Mouse (Mus musculus): ENCODE data around the gene Notch1. TPM values are rescaled to one million over a fixed set of nuclear protein-coding genes. Genes with fewer than 3 reads are reported as not detected.

The Notch1 gene
- 40.8 and 47.5 TPM in 2 replicates for polyA plus RNA-seq (2014; fragmentation: Nextera tagmentation; extraction: Ambion mirVana)

- H3K9ac ChIP-seq (ENCODE audit: low read length) = no peak within 1 kb of the TSS
- no peak within 1 kb of the TSS for H3K4me3 ChIP-seq (ENCODE audit: low read depth, low read length)
- H3K4me2 ChIP-seq = no peak within 1 kb of the TSS
- DNase-seq (ENCODE audit: low spot score, missing footprints) = no peak
- no peaks in the 10 kb centered on the region for H3K27me3 ChIP-seq (ENCODE audit: control insufficient read depth, insufficient read depth, low read length)
- no peak for ATAC-seq (ENCODE audit: low FRiP score)
- H3K4me1 ChIP-seq (ENCODE audit: control insufficient read depth, insufficient read depth, low read length) = peaks cover 6% of the 10 kb centered on the region
- H3K9me3 ChIP-seq (ENCODE audit: control insufficient read depth, low read length) = no peaks in the 10 kb centered on the region
- H3K36me3 ChIP-seq (ENCODE audit: control insufficient read depth, insufficient read depth, low read length) = no peaks in the 10 kb centered on the region
- WGBS = 70% methylated on average over 12 of the region's 12 CpGs
- H3K27ac ChIP-seq (ENCODE audit: low read depth, low read length) = no peak within 1 kb of the TSS
These were observed at the start of gene Notch1 for GRCm38 (mm10) chr2:26516275-26516674. Gene Notch1, minus strand, starts transcription at chr2:26516663.

GRCm38 (mm10) chr2:26566221-26566620, 49.8 kb upstream of the Notch1 start:
- Histone ChIP-seq H3K9me3 (ENCODE audit: control insufficient read depth, low read length) (no peaks in the 10 kb centered on the region), H3K36me3 (ENCODE audit: control insufficient read depth, insufficient read depth, low read length) (no peaks in the 10 kb centered on the region), H3K4me1 (ENCODE audit: control insufficient read depth, insufficient read depth, low read length) (peaks cover 3% of the 10 kb centered on the region), H3K4me2 (no peak overlapping the region), H3K27ac (ENCODE audit: low read depth, low read length) (no peak overlapping the region), H3K27me3 (ENCODE audit: control insufficient read depth, insufficient read depth, low read length) (no peaks in the 10 kb centered on the region), H3K4me3 (ENCODE audit: low read depth, low read length) (no peak overlapping the region), H3K9ac (ENCODE audit: low read length) (no peak overlapping the region)
- 18% methylated on average over 4 of the region's 4 CpGs for WGBS
- peak; percentile 62 for ATAC-seq (ENCODE audit: low FRiP score)
- DNase-seq (ENCODE audit: low spot score, missing footprints) = peak; percentile 89

DNA sequence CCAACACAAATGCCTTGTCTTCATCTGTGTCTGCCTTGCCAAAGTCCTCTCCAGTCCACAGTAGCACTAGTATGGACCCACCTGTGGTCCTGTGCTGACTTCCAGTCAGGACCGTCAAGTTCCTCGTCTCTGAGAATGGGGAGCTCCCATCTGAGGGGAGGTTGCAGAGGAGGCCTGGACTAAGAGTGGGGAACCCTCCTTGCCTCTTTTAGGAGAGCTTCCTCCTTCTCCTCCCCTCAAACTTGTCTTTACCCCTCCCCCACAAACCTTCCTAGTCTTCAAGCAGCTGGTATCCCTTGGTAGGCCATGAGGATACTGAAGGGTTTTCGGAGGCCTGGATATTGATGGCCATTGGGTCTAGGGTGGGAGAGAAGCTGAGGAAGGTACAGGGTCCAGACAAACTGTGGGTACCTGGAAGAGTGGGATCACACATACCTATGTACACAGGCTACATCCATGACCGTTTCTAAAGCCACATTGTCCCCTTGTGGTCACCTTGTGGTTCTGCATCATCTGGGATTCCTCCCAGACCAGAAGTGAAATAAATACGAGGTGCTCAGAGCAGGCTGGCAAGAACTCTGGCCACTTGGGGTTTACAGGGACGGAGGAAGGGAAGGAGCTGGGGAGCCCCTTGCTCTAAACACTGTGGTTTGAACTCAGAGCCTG, 45.0 kb upstream of the Notch1 start:
- DNase-seq (ENCODE audit: low spot score, missing footprints) (peak; percentile 90), ATAC-seq (ENCODE audit: low FRiP score) (peak; percentile 73)
- Histone ChIP-seq H3K9me3 (ENCODE audit: control insufficient read depth, low read length) (no peaks in the 10 kb centered on the region), H3K36me3 (ENCODE audit: control insufficient read depth, insufficient read depth, low read length) (no peaks in the 10 kb centered on the region), H3K9ac (ENCODE audit: low read length) (no peak overlapping the region), H3K27me3 (ENCODE audit: control insufficient read depth, insufficient read depth, low read length) (no peaks in the 10 kb centered on the region), H3K4me2 (no peak overlapping the region), H3K27ac (ENCODE audit: low read depth, low read length) (no peak overlapping the region), H3K4me1 (ENCODE audit: control insufficient read depth, insufficient read depth, low read length) (peaks cover 11% of the 10 kb centered on the region), H3K4me3 (ENCODE audit: low read depth, low read length) (no peak overlapping the region)
- WGBS = 47% methylated on average over 6 of the region's 6 CpGs

DNA sequence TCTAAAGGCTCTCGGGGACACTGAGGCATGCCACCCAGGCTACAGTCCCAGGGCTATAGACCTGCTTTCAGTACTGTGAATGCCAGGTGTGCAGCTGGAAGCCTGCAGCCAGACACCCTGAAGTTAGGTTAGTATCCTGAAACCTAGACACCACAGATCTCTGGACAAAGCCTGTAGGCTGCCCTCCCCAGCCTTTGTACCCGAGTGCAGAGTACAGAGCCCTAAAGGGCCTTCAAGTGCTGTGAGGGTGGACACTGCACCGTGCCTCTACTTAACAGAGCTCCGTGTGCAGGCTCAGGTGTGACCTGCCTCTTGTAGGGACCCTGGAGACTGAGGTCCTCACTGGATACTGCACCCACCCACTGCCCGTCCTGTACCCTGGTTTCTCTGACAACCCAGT, 44.0 kb upstream of the Notch1 start:
- H3K4me1 ChIP-seq (ENCODE audit: control insufficient read depth, insufficient read depth, low read length) = peaks cover 11% of the 10 kb centered on the region

GRCm38 (mm10) chr2:26556535-26556993, 40.1 kb upstream of the Notch1 start:
- WGBS = 73% methylated on average over 4 of the region's 4 CpGs
- Histone ChIP-seq H3K36me3 (ENCODE audit: control insufficient read depth, insufficient read depth, low read length) (no peaks in the 10 kb centered on the region), H3K4me2 (no peak overlapping the region), H3K9me3 (ENCODE audit: control insufficient read depth, low read length) (no peaks in the 10 kb centered on the region), H3K27ac (ENCODE audit: low read depth, low read length) (no peak overlapping the region), H3K9ac (ENCODE audit: low read length) (no peak overlapping the region), H3K4me1 (ENCODE audit: control insufficient read depth, insufficient read depth, low read length) (peaks cover 11% of the 10 kb centered on the region), H3K27me3 (ENCODE audit: control insufficient read depth, insufficient read depth, low read length) (no peaks in the 10 kb centered on the region), H3K4me3 (ENCODE audit: low read depth, low read length) (no peak overlapping the region)
- ATAC-seq (ENCODE audit: low FRiP score) (no peak), DNase-seq (ENCODE audit: low spot score, missing footprints) (no peak)

More for the DNA sequence above, 44.0 kb upstream of the Notch1 start:
- ATAC-seq (ENCODE audit: low FRiP score) (no peak), DNase-seq (ENCODE audit: low spot score, missing footprints) (no peak)
- Histone ChIP-seq H3K36me3 (ENCODE audit: control insufficient read depth, insufficient read depth, low read length) (no peaks in the 10 kb centered on the region), H3K9me3 (ENCODE audit: control insufficient read depth, low read length) (no peaks in the 10 kb centered on the region), H3K4me3 (ENCODE audit: low read depth, low read length) (no peak overlapping the region), H3K9ac (ENCODE audit: low read length) (no peak overlapping the region), H3K27ac (ENCODE audit: low read depth, low read length) (no peak overlapping the region), H3K4me2 (no peak overlapping the region), H3K27me3 (ENCODE audit: control insufficient read depth, insufficient read depth, low read length) (no peaks in the 10 kb centered on the region)
- WGBS = 88% methylated on average over 5 of the region's 5 CpGs

- H3K9ac ChIP-seq (ENCODE audit: low read length) = no peak overlapping the region
- no peaks in the 10 kb centered on the region for H3K4me1 ChIP-seq (ENCODE audit: control insufficient read depth, insufficient read depth, low read length)
- 88% methylated on average over 4 of the region's 4 CpGs for WGBS
These were observed 38.6 kb upstream of the Notch1 start for GRCm38 (mm10) chr2:26555076-26555475.

GRCm38 (mm10) chr2:26553904-26554303, 37.4 kb upstream of the Notch1 start:
- Histone ChIP-seq H3K9ac (ENCODE audit: low read length) (no peak overlapping the region), H3K36me3 (ENCODE audit: control insufficient read depth, insufficient read depth, low read length) (no peaks in the 10 kb centered on the region), H3K27me3 (ENCODE audit: control insufficient read depth, insufficient read depth, low read length) (no peaks in the 10 kb centered on the region), H3K4me3 (ENCODE audit: low read depth, low read length) (no peak overlapping the region), H3K4me2 (no peak overlapping the region), H3K9me3 (ENCODE audit: control insufficient read depth, low read length) (no peaks in the 10 kb centered on the region), H3K4me1 (ENCODE audit: control insufficient read depth, insufficient read depth, low read length) (no peaks in the 10 kb centered on the region), H3K27ac (ENCODE audit: low read depth, low read length) (no peak overlapping the region)
- no peak for ATAC-seq (ENCODE audit: low FRiP score)
- 86% methylated on average over 9 of the region's 9 CpGs for WGBS
- no peak for DNase-seq (ENCODE audit: low spot score, missing footprints)

More at GRCm38 (mm10) chr2:26555076-26555475, 38.6 kb upstream of the Notch1 start:
- DNase-seq (ENCODE audit: low spot score, missing footprints) = no peak
- Histone ChIP-seq H3K9me3 (ENCODE audit: control insufficient read depth, low read length) (no peaks in the 10 kb centered on the region), H3K4me2 (no peak overlapping the region), H3K4me3 (ENCODE audit: low read depth, low read length) (no peak overlapping the region), H3K27ac (ENCODE audit: low read depth, low read length) (no peak overlapping the region), H3K27me3 (ENCODE audit: control insufficient read depth, insufficient read depth, low read length) (no peaks in the 10 kb centered on the region), H3K36me3 (ENCODE audit: control insufficient read depth, insufficient read depth, low read length) (no peaks in the 10 kb centered on the region)
- ATAC-seq (ENCODE audit: low FRiP score) = no peak

GRCm38 (mm10) chr2:26552066-26552465, 35.6 kb upstream of the Notch1 start:
- Histone ChIP-seq H3K36me3 (ENCODE audit: control insufficient read depth, insufficient read depth, low read length) (no peaks in the 10 kb centered on the region), H3K27me3 (ENCODE audit: control insufficient read depth, insufficient read depth, low read length) (no peaks in the 10 kb centered on the region), H3K4me1 (ENCODE audit: control insufficient read depth, insufficient read depth, low read length) (peaks cover 8% of the 10 kb centered on the region), H3K9ac (ENCODE audit: low read length) (no peak overlapping the region), H3K4me3 (ENCODE audit: low read depth, low read length) (no peak overlapping the region), H3K27ac (ENCODE audit: low read depth, low read length) (no peak overlapping the region), H3K9me3 (ENCODE audit: control insufficient read depth, low read length) (no peaks in the 10 kb centered on the region), H3K4me2 (no peak overlapping the region)
- WGBS = 89% methylated on average over 2 of the region's 2 CpGs
- no peak for DNase-seq (ENCODE audit: low spot score, missing footprints)
- ATAC-seq (ENCODE audit: low FRiP score) = no peak

DNA sequence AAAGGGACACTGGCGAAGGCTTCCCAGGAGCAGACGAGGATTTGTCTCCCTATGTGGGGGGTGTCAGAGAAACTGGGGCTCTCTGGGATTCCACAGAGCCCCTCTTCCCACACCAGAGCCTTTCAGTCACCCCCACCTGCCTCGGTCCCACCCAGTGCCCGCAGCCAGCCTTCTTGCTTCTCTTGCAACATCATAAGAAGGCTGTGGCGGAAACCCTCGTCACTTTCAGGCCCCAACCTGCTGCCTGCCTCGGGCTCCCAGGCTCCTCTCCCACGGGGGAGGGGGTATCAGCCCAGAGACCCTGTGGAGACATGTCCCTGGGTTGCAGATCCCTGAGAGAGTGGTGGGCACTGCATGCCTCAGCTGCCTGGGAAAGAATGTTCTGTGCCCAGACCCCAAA, 35.0 kb upstream of the Notch1 start:
- H3K27me3 ChIP-seq (ENCODE audit: control insufficient read depth, insufficient read depth, low read length) = no peaks in the 10 kb centered on the region
- H3K4me1 ChIP-seq (ENCODE audit: control insufficient read depth, insufficient read depth, low read length) = peaks cover 8% of the 10 kb centered on the region
- H3K27ac ChIP-seq (ENCODE audit: low read depth, low read length) = no peak overlapping the region
- ATAC-seq (ENCODE audit: low FRiP score) (no peak), DNase-seq (ENCODE audit: low spot score, missing footprints) (no peak)
- no peaks in the 10 kb centered on the region for H3K9me3 ChIP-seq (ENCODE audit: control insufficient read depth, low read length)
- no peak overlapping the region for H3K9ac ChIP-seq (ENCODE audit: low read length)
- no peak overlapping the region for H3K4me2 ChIP-seq
- 77% methylated on average over 8 of the region's 8 CpGs for WGBS
- H3K4me3 ChIP-seq (ENCODE audit: low read depth, low read length) = no peak overlapping the region
- H3K36me3 ChIP-seq (ENCODE audit: control insufficient read depth, insufficient read depth, low read length) = no peaks in the 10 kb centered on the region

Measured in midbrain, embryonic 11.5 days (tissue).